11 mouse cellular contexts compared by ENCODE assay signal in the genomic region with DNA sequence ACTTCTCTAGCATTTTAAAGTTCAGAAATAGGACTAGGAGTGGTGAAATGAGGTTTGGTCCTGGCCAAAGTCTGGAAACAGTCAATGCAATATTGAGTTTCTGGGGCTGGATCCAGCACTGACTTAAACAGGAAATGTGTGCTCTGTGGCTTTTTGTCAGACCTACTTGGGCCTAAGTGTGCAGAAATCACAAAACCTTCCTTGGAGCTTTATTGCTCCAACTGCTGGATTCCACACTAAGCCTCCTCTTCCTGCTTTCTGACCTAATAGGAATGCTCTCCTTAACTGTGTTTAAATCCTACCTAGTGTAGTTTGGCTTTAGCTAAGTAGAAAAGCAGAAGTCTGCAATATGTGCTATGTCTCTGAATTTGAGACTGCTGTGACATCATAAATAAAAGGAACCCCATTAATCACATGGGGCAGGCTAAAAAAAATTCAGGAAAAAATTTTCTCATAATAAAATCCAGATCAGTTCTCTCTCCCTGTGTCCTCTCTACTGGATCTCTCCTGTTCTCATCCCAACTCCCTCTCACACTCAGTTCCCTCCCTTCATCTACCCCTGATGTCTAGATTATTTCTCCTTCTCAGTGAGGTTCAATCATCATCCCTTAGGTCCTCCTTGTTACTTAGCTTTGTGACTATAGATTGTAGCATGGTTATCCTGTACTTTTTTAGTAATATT.
DNase-seq lines count a peak whose midpoint lies in the region; ATAC-seq and TF ChIP-seq lines count a peak whose summit lies in the region.
"Had no signal": no experiment of that assay in that cellular context is flagged by ENCODE, and none has a peak within 500 bp of the region (broad histone marks: within the 10 kb centered on the region; RNA-seq: fewer than 3 reads in every experiment).

No protein-coding gene starts in this region.

- no peak for TF ChIP-seq EP300 in heart, postnatal 0 days (IDR thresholded peaks at IDR 0.05; ENCODE audit: low read depth)

- DNase-seq in kidney, postnatal 14 days = peak; percentile 3
- DNase-seq in heart, postnatal 0 days (ENCODE audit: low spot score) = peak; percentile 19
- peak; percentile 45 for DNase-seq in skeletal muscle tissue, adult 2 months (ENCODE audit: low read depth, low spot score)
- DNase-seq in layer of hippocampus, adult 11-12 months (ENCODE audit: low spot score) = no peak
- no peak for DNase-seq in B cell, adult 2 months
- no peak for DNase-seq in ovary, postnatal 10 days (ENCODE audit: low spot score)
- DNase-seq: cerebellum, adult 8-10 months had no signal

- ATAC-seq in kidney, embryonic 14.5 days (ENCODE audit: low FRiP score, low TSS enrichment) = no peak
- peak; percentile 75 for ATAC-seq in embryonic facial prominence, embryonic 15.5 days (ENCODE audit: insufficient number of reproducible peaks, low FRiP score, low TSS enrichment, low read depth)
- no peak for ATAC-seq in heart, postnatal 0 days (ENCODE audit: insufficient read depth, low read depth)

- H3K4me2 ChIP-seq in kidney, embryonic 14.5 days (replicated peaks; ENCODE audit: low read depth, low read length) = no peak overlapping the region
- H3K4me2 ChIP-seq in embryonic facial prominence, embryonic 15.5 days (replicated peaks) = no peak overlapping the region
- H3K4me2 ChIP-seq in heart, postnatal 0 days (ENCODE audit: low read depth, low read length) = no peak overlapping the region
- H3K4me2 ChIP-seq: neural tube, embryonic 12.5 days had no signal

- H3K36me3 ChIP-seq in kidney, embryonic 14.5 days (ENCODE audit: control insufficient read depth, insufficient read depth, low read length) = no peaks in the 10 kb centered on the region
- no peaks in the 10 kb centered on the region for H3K36me3 ChIP-seq in embryonic facial prominence, embryonic 15.5 days
- H3K36me3 ChIP-seq in heart, postnatal 0 days (replicated peaks; ENCODE audit: control insufficient read depth, insufficient read depth, low read length) = no peaks in the 10 kb centered on the region
- H3K36me3 ChIP-seq: neural tube, embryonic 12.5 days had no signal

- no peak overlapping the region for H3K4me3 ChIP-seq in kidney, embryonic 14.5 days (ENCODE audit: low read length)
- H3K4me3 ChIP-seq in embryonic facial prominence, embryonic 15.5 days (replicated peaks) = no peak overlapping the region
- no peak overlapping the region for H3K4me3 ChIP-seq in heart, postnatal 0 days (ENCODE audit: low read depth, low read length)
- H3K4me3 ChIP-seq: megakaryocyte, embryonic 14.5 days; neural tube, embryonic 12.5 days had no signal

- H3K9ac ChIP-seq in kidney, embryonic 14.5 days (ENCODE audit: low read depth, low read length) = no peak overlapping the region
- H3K9ac ChIP-seq in embryonic facial prominence, embryonic 15.5 days = no peak overlapping the region
- H3K9ac ChIP-seq in heart, postnatal 0 days (replicated peaks; ENCODE audit: low read depth, low read length) = no peak overlapping the region
- H3K9ac ChIP-seq: neural tube, embryonic 12.5 days had no signal

- H3K27me3 ChIP-seq in kidney, embryonic 14.5 days (ENCODE audit: control insufficient read depth, insufficient read depth, low read length) = no peaks in the 10 kb centered on the region
- no peaks in the 10 kb centered on the region for H3K27me3 ChIP-seq in embryonic facial prominence, embryonic 15.5 days
- H3K27me3 ChIP-seq in heart, postnatal 0 days (ENCODE audit: control insufficient read depth, insufficient read depth, low read length) = no peaks in the 10 kb centered on the region
- H3K27me3 ChIP-seq: megakaryocyte, embryonic 14.5 days; neural tube, embryonic 12.5 days had no signal

- no peak overlapping the region; the same call in 1 of the 2 replicates for H3K27ac ChIP-seq in kidney, embryonic 14.5 days (ENCODE audit: low read depth, low read length)
- H3K27ac ChIP-seq in embryonic facial prominence, embryonic 15.5 days (replicated peaks) = peak overlapping the region; percentile 75
- peak overlapping the region; percentile 38 for H3K27ac ChIP-seq in heart, postnatal 0 days (ENCODE audit: low read depth)
- H3K27ac ChIP-seq: neural tube, embryonic 12.5 days had no signal

- no peaks in the 10 kb centered on the region for H3K4me1 ChIP-seq in kidney, embryonic 14.5 days (ENCODE audit: control insufficient read depth, insufficient read depth, low read length)
- H3K4me1 ChIP-seq in embryonic facial prominence, embryonic 15.5 days = no peaks in the 10 kb centered on the region
- no peaks in the 10 kb centered on the region for H3K4me1 ChIP-seq in heart, postnatal 0 days (ENCODE audit: control insufficient read depth, insufficient read depth)
- H3K4me1 ChIP-seq: megakaryocyte, embryonic 14.5 days; neural tube, embryonic 12.5 days had no signal

- no peak for TF ChIP-seq CTCF in heart, postnatal 0 days (IDR thresholded peaks at IDR 0.05; ENCODE audit: low read depth)

- no peaks in the 10 kb centered on the region for H3K9me3 ChIP-seq in kidney, embryonic 14.5 days (ENCODE audit: control insufficient read depth, low read length)
- no peaks in the 10 kb centered on the region for H3K9me3 ChIP-seq in embryonic facial prominence, embryonic 15.5 days (replicated peaks)
- no peaks in the 10 kb centered on the region for H3K9me3 ChIP-seq in heart, postnatal 0 days (replicated peaks; ENCODE audit: control insufficient read depth, low read length)
- H3K9me3 ChIP-seq: megakaryocyte, embryonic 14.5 days; neural tube, embryonic 12.5 days had no signal

Comparison
In these comparisons a context has a peak if more than half of its experiments do, and no peak if none do; other contexts are left out.
1. DNase-seq: peak in kidney, postnatal 14 days (single experiment), heart, postnatal 0 days (single experiment) and skeletal muscle tissue, adult 2 months (single experiment); none in layer of hippocampus, adult 11-12 months (single experiment), B cell, adult 2 months (0 of 2) and ovary, postnatal 10 days (single experiment).